ENCODE assay signal across 7 mouse cellular contexts in genomic region chr9:40783641-40784373, GRCm38 (mm10). TPM values are rescaled to one million over a fixed set of nuclear protein-coding genes. Genes with fewer than 3 reads are reported as not detected.
DNase-seq lines count a peak whose midpoint lies in the region; ATAC-seq and TF ChIP-seq lines count a peak whose summit lies in the region.

No protein-coding gene starts in this region.

- peak; percentile 47; the same call in 1 of the 2 replicates for ATAC-seq in heart, embryonic 16.5 days (replicated peaks; ENCODE audit: extremely low read depth, insufficient read depth, low FRiP score)
- peak; percentile 77 for ATAC-seq in megakaryocyte, adult 5-6 weeks (ENCODE audit: poor library complexity, severe bottlenecking)

- H3K4me1 ChIP-seq in MEL (ENCODE audit: control insufficient read depth in 1 of 2, insufficient read depth in 2 of 2, low read length in 2 of 2) = peaks cover 0 to 6% of the 10 kb centered on the region in 2 experiments; a peak in 2 of 4 replicates
- peaks cover 12% of the 10 kb centered on the region for H3K4me1 ChIP-seq in heart, embryonic 16.5 days (ENCODE audit: control insufficient read depth, insufficient read depth, low read length)

- no peak for TF ChIP-seq POLR2A in MEL (IDR thresholded peaks at IDR 0.05; ENCODE audit: control insufficient read depth in 1 of 2, insufficient read depth in 1 of 2, low read depth in 1 of 2, low read length in 2 of 2, poor library complexity in 1 of 2)

- TF ChIP-seq RAD21 in MEL (IDR thresholded peaks at IDR 0.05; ENCODE audit: low read depth, low read length) = no peak

- peak; percentile 27 for DNase-seq in MEL (ENCODE audit: low read depth, low spot score)
- peak; percentile 74 for DNase-seq in embryo, embryonic 9.5 days (ENCODE audit: extremely low spot score)
- peak; percentile 74 to 88 for DNase-seq in kidney, postnatal 25 days
- peak; percentile 65 to 72 for DNase-seq in spleen, postnatal 4 days (ENCODE audit: low spot score in 2 of 2)
- DNase-seq in frontal cortex, adult 2 months (ENCODE audit: extremely low spot score in 1 of 2, low spot score in 1 of 2) = no peak

- H3K27ac ChIP-seq in MEL (ENCODE audit: control insufficient read depth, low read depth, low read length) = no peak overlapping the region
- H3K27ac ChIP-seq in heart, embryonic 16.5 days (ENCODE audit: low read length) = peak overlapping the region; percentile 80

- H3K9ac ChIP-seq in MEL (ENCODE audit: control insufficient read depth, low read depth, low read length, poor library complexity, severe bottlenecking) = no peak overlapping the region
- H3K9ac ChIP-seq in heart, embryonic 16.5 days (ENCODE audit: low read length) = peak overlapping the region; percentile 13; the same call in 1 of the 2 replicates

- H3K4me3 ChIP-seq in MEL (ENCODE audit: control insufficient read depth in 1 of 2, insufficient read depth in 1 of 2, low read depth in 2 of 2, low read length in 2 of 2) = no peak overlapping the region
- H3K4me3 ChIP-seq in heart, embryonic 16.5 days (ENCODE audit: low read length) = no peak overlapping the region; the same call in 1 of the 2 replicates

- no peak for TF ChIP-seq EP300 in MEL (IDR thresholded peaks at IDR 0.05; ENCODE audit: low read depth in 1 of 2, low read length in 2 of 2)

- peaks cover 0 to 2% of the 10 kb centered on the region in 2 experiments; a peak in 1 of 4 replicates for H3K36me3 ChIP-seq in MEL (ENCODE audit: control insufficient read depth in 1 of 2, insufficient read depth in 2 of 2, low read length in 2 of 2)
- H3K36me3 ChIP-seq in heart, embryonic 16.5 days (ENCODE audit: control insufficient read depth, insufficient read depth) = no peaks in the 10 kb centered on the region

- TF ChIP-seq CTCF in MEL (IDR thresholded peaks at IDR 0.05 in 2 of 3, conservative IDR thresholded peaks at IDR 0.05 in 1 of 3; ENCODE audit: control insufficient read depth in 1 of 3, insufficient read depth in 1 of 3, low read depth in 2 of 3, low read length in 3 of 3, poor library complexity in 1 of 3, severe bottlenecking in 1 of 3) = no peak

- peaks cover 3% of the 10 kb centered on the region in 2 experiments for H3K27me3 ChIP-seq in MEL (ENCODE audit: control insufficient read depth in 1 of 2, insufficient read depth in 2 of 2, low read length in 2 of 2)
- no peaks in the 10 kb centered on the region for H3K27me3 ChIP-seq in heart, embryonic 16.5 days (ENCODE audit: control insufficient read depth, insufficient read depth, low read length)

- 29% methylated on average over 13 of the region's 13 CpGs for WGBS in heart, embryonic 16.5 days

- H3K9me3 ChIP-seq in MEL (replicated peaks; ENCODE audit: insufficient read depth, low read length) = no peaks in the 10 kb centered on the region
- no peaks in the 10 kb centered on the region for H3K9me3 ChIP-seq in heart, embryonic 16.5 days (replicated peaks; ENCODE audit: control insufficient read depth, low read length)

- H3K79me2 ChIP-seq in MEL (ENCODE audit: control insufficient read depth, insufficient read depth, low read length, poor library complexity) = no peaks in the 10 kb centered on the region

- peak overlapping the region; percentile 22 for H3K4me2 ChIP-seq in heart, embryonic 16.5 days (ENCODE audit: low read depth, low read length)

TF ChIP-seq in MEL, 35 proteins besides CTCF, POLR2A, EP300 and RAD21:
- TF ChIP-seq ZNF384 (IDR thresholded peaks at IDR 0.05; ENCODE audit: low read depth, low read length) (no peak), MAFK (IDR thresholded peaks at IDR 0.05; ENCODE audit: borderline replicate concordance, low read depth, low read length) (no peak), MYC (IDR thresholded peaks at IDR 0.05; ENCODE audit: low read depth, low read length) (no peak), MEF2A (IDR thresholded peaks at IDR 0.05; ENCODE audit: extremely low read depth, insufficient replicate concordance, low read depth, low read length, poor library complexity, severe bottlenecking) (no peak), MYB (IDR thresholded peaks at IDR 0.05; ENCODE audit: low read depth, low read length) (no peak), SIN3A (IDR thresholded peaks at IDR 0.05; ENCODE audit: low read length) (no peak), SMC3 (IDR thresholded peaks at IDR 0.05; ENCODE audit: low read depth, low read length) (no peak), POLR2AphosphoS2 (IDR thresholded peaks at IDR 0.05; ENCODE audit: low read length) (no peak), USF1 (IDR thresholded peaks at IDR 0.05; ENCODE audit: low read depth, low read length) (no peak), UBTF (IDR thresholded peaks at IDR 0.05; ENCODE audit: borderline replicate concordance, insufficient read depth, low read depth, low read length) (no peak), GABPA (IDR thresholded peaks at IDR 0.05; ENCODE audit: low read depth, low read length) (no peak), TAL1 (IDR thresholded peaks at IDR 0.05; ENCODE audit: low read length) (no peak), NELFE (IDR thresholded peaks at IDR 0.05; ENCODE audit: low read depth, low read length) (no peak), ELF1 (IDR thresholded peaks at IDR 0.05; ENCODE audit: low read depth, low read length) (no peak), ETS1 (IDR thresholded peaks at IDR 0.05; ENCODE audit: low read depth, low read length) (no peak), TBP (IDR thresholded peaks at IDR 0.05; ENCODE audit: low read depth, low read length) (no peak), JUND (IDR thresholded peaks at IDR 0.05; ENCODE audit: low read depth, low read length) (no peak), MAX (IDR thresholded peaks at IDR 0.05; ENCODE audit: low read length) (no peak), ZMIZ1 (IDR thresholded peaks at IDR 0.05; ENCODE audit: low read depth, low read length) (no peak)

RNA-seq across cellular contexts. Expression of gene Hspa8, which starts 17.0 kb away (rescaled TPM):
- 2,632 and 5,439 TPM in 2 replicates for total RNA-seq in MEL (2012; rRNA removed)
- polyA plus RNA-seq in MEL (2012; ENCODE audit: insufficient read depth in 1 of 2, insufficient read length in 2 of 2, low read depth in 1 of 2, low replicate concordance in 2 of 2, missing spikeins in 1 of 2) = 1,000 to 10,000 TPM in 1 of 2 experiments, 100 to 1,000 TPM in 1; 418 to 3,011 TPM
- polyA plus RNA-seq in heart, embryonic 16.5 days (2015; fragmentation: Nextera tagmentation; extraction: Ambion mirVana) = 2,017 and 2,064 TPM in 2 replicates
- total RNA-seq in megakaryocyte, adult 5-6 weeks (2015) = 2,454 and 2,467 TPM in 2 replicates
- total RNA-seq in megakaryocyte, adult 5-6 weeks (2017) = 3,359 and 3,514 TPM in 2 replicates
- 1,947 and 2,084 TPM in 2 replicates for polyA plus RNA-seq in frontal cortex, adult 2 months (2012; rRNA removed)

Comparison
In these comparisons a context has a peak if more than half of its experiments do, and no peak if none do; other contexts are left out.
1. DNase-seq: peak in MEL (single experiment), embryo, embryonic 9.5 days (single experiment), kidney, postnatal 25 days (2 of 2) and spleen, postnatal 4 days (2 of 2); none in frontal cortex, adult 2 months (0 of 2).